Comparison of ENCODE assay signal across 27 mouse cellular contexts in genomic region chr5:28232101-28232500, GRCm38 (mm10). TPM values are rescaled to one million over a fixed set of nuclear protein-coding genes. Genes with fewer than 3 reads are reported as not detected.
A peak's percentile ranks its signal among the peaks of the same experiment; 100 is the strongest.
DNase-seq lines count a peak whose midpoint lies in the region; ATAC-seq and TF ChIP-seq lines count a peak whose summit lies in the region.
"Had no signal": no experiment of that assay in that cellular context is flagged by ENCODE, and none has a peak within 500 bp of the region (broad histone marks: within the 10 kb centered on the region; RNA-seq: fewer than 3 reads in every experiment).

No protein-coding gene starts in this region.

- no peak overlapping the region for H3K27ac ChIP-seq in forebrain, embryonic 11.5 days (ENCODE audit: low read depth, low read length)
- H3K27ac ChIP-seq in forebrain, embryonic 15.5 days (replicated peaks): no peak overlapping the region
- H3K27ac ChIP-seq in gastrocnemius, adult 2 months: no peak overlapping the region

- no peaks in the 10 kb centered on the region for H3K9me3 ChIP-seq in forebrain, embryonic 11.5 days (ENCODE audit: control insufficient read depth, low read length)
- H3K9me3 ChIP-seq in forebrain, embryonic 15.5 days: no peaks in the 10 kb centered on the region
- H3K9me3 ChIP-seq: G1E had no signal

- no peak overlapping the region for H3K4me3 ChIP-seq in forebrain, embryonic 11.5 days (ENCODE audit: low read depth, low read length)
- H3K4me3 ChIP-seq in forebrain, embryonic 15.5 days: no peak overlapping the region
- no peak overlapping the region for H3K4me3 ChIP-seq in gastrocnemius, adult 2 months

- no peak overlapping the region for H3K4me2 ChIP-seq in forebrain, embryonic 11.5 days (ENCODE audit: low read depth, low read length, severe bottlenecking)
- no peak overlapping the region for H3K4me2 ChIP-seq in forebrain, embryonic 15.5 days (replicated peaks)

- DNase-seq in forebrain, embryonic 11.5 days (ENCODE audit: low spot score): peak; percentile 21
- peak; percentile 60 for DNase-seq in ES-CJ7 (ENCODE audit: low read depth, low spot score)
- DNase-seq in R1 (ENCODE audit: low read depth, low spot score): peak; percentile 71
- DNase-seq in ZHBTc4 (ENCODE audit: low read depth, low spot score): peak; percentile 46
- DNase-seq in gastrocnemius, adult 2 months: no peak
- no peak for DNase-seq in cerebellum, postnatal 10 days
- DNase-seq in gastrocnemius, postnatal 25 days: no peak
- DNase-seq: adrenal gland, adult 2 months; adrenal gland, adult 8-10 months; adrenal gland, postnatal 10 days; adrenal gland, postnatal 14 days; adrenal gland, postnatal 25 days; adrenal gland, postnatal 36 days; B cell, adult 2 months; cerebellum, adult 11 months; cerebellum, adult 11-12 months; cerebellum, adult 18-20 months; cerebellum, adult 2 months; cerebellum, adult 8-10 months had no signal

- no peak for ATAC-seq in forebrain, embryonic 11.5 days (replicated peaks; ENCODE audit: low FRiP score)
- no peak for ATAC-seq in forebrain, embryonic 15.5 days (replicated peaks)
- ATAC-seq: activated CD4-positive, CD25-positive, alpha-beta regulatory T cell, adult 4 months; CD4-positive, CD25-positive, alpha-beta regulatory T cell, adult 4 months; Patski had no signal

- no peaks in the 10 kb centered on the region for H3K4me1 ChIP-seq in forebrain, embryonic 11.5 days (replicated peaks; ENCODE audit: control insufficient read depth, insufficient read depth, low read length)
- H3K4me1 ChIP-seq in forebrain, embryonic 15.5 days: no peaks in the 10 kb centered on the region

- H3K27me3 ChIP-seq in forebrain, embryonic 11.5 days (ENCODE audit: control insufficient read depth, insufficient read depth, low read length): no peaks in the 10 kb centered on the region
- no peaks in the 10 kb centered on the region for H3K27me3 ChIP-seq in forebrain, embryonic 15.5 days

- no peak overlapping the region for H3K9ac ChIP-seq in forebrain, embryonic 11.5 days (ENCODE audit: low read length)
- no peak overlapping the region for H3K9ac ChIP-seq in forebrain, embryonic 15.5 days (replicated peaks)

- intact Hi-C loops in gastrocnemius, adult 2 months (cut with DNase I): no loop called here

- no peak for TF ChIP-seq CTCF in gastrocnemius, adult 2 months (IDR thresholded peaks at IDR 0.05)

- WGBS in forebrain, embryonic 11.5 days: 74% methylated on average over 3 of the region's 3 CpGs
- 56% methylated on average over 3 of the region's 3 CpGs for WGBS in forebrain, embryonic 15.5 days

- no peaks in the 10 kb centered on the region for H3K36me3 ChIP-seq in forebrain, embryonic 11.5 days (ENCODE audit: control insufficient read depth, insufficient read depth, low read length)
- no peaks in the 10 kb centered on the region for H3K36me3 ChIP-seq in forebrain, embryonic 15.5 days
- H3K36me3 ChIP-seq: G1E had no signal

RNA-seq across cellular contexts. Expression of gene Cnpy1, which starts 13.5 kb away (rescaled TPM):
- polyA plus RNA-seq in forebrain, embryonic 11.5 days (2014; fragmentation: Nextera tagmentation; extraction: Ambion mirVana): 2.4 and 2.8 TPM in 2 replicates
- 0.70 and 1.2 TPM in 2 replicates for polyA plus RNA-seq in forebrain, embryonic 15.5 days (2015; fragmentation: Nextera tagmentation; extraction: Ambion mirVana)
- not detected for total RNA-seq in gastrocnemius, adult 2 months (2021)
- not detected for total RNA-seq in gastrocnemius, postnatal 25 days (2021)
- total RNA-seq: adrenal gland, adult 18-20 months; adrenal gland, adult 2 months; adrenal gland, adult 8-10 months; adrenal gland, postnatal 25 days; adrenal gland, postnatal 36 days; MEL had no signal
- polyA plus RNA-seq: activated CD4-positive, CD25-positive, alpha-beta regulatory T cell, adult 4 months; adrenal gland, adult 2 months; C2C12; CD4-positive, CD25-positive, alpha-beta regulatory T cell, adult 4 months; G1E; Patski had no signal

Comparison
In these comparisons a context has a peak if more than half of its experiments do, and no peak if none do; other contexts are left out.
1. DNase-seq: peak in forebrain, embryonic 11.5 days (single experiment), ES-CJ7 (single experiment), R1 (single experiment) and ZHBTc4 (single experiment); none in gastrocnemius, adult 2 months (single experiment), cerebellum, postnatal 10 days (0 of 2) and gastrocnemius, postnatal 25 days (single experiment).